Mouse (Mus musculus): ENCODE data around the gene Sh3bgrl2.
A peak's percentile ranks its signal among the peaks of the same experiment; 100 is the strongest.

The Sh3bgrl2 gene

GRCm38 (mm10) chr9:83562889-83563288, 14.8 kb downstream of the Sh3bgrl2 start:
- no peak for DNase-seq

DNA sequence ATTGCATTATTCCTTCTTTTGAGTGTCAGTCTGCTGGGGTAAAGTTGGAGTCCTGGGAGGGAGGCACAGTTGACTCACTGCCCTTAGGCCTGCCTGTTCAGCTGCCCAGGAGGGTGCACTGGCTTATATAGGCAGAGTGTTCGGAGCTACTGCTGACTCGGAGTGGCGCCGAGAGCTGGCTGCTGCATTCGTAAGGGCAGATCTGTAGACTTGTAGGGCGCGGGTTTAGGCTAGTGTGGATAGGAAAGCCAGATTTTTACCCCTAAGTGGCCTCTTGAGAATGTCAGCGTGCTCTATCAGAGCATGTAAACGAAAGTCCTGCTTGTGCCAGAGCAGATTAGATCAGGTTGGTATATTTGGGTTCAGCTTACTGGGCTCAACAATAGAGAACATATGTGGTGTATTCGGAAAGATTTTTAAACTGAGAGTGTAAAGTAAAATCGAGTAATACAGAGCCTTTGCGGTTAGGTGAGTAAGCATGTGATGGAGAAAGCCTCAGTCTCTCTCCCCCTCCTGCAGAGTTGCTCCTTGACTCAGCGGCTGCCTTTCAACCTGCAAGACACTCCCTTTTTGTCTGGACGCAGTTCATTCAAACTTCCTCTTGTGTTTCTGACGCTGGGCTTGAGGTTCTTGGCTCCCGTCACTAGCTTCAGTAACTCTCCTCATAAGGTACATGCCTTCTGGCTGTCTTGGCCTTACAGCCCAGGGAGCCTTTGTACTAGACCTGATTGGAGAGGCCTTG, 15.9 kb downstream of the Sh3bgrl2 start:
- peak; percentile 13 for DNase-seq

DNA sequence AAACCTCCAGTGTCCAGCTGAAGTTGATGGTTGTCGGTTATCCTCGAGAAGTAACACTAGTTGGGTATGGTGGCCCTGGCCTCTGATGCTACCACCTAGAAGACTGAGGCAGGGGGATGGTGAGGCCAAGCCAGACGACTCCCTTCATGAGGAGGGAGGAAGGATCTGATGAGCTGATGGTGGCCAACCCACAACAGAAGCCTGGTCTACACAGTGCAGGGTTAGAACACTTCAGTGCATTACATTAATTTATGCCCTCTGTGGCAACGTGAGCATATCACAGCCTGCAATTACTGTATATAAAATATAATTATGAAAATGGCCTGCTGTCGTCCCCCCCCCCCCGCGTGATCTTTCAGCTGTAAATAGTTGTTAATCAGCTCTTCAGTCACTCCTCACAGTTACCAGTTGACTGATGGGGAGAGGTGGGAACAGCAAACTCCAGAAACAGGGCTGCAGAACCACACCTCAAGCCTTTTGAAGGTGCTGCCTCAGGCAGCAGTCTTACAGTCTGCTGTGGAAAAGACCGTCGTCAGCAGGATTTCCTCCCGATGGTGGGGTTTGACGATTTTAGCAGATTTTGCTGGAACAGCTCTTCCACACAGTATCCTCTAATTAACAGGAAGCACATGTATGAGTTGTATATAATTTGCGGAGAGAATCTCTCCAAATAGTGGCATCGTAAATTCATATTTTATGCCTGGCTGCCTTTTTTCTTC, 17.0 kb downstream of the Sh3bgrl2 start:
- no peak for DNase-seq

- no peak for DNase-seq
These were observed 18.0 kb downstream of the Sh3bgrl2 start for GRCm38 (mm10) chr9:83566141-83566540.

DNA sequence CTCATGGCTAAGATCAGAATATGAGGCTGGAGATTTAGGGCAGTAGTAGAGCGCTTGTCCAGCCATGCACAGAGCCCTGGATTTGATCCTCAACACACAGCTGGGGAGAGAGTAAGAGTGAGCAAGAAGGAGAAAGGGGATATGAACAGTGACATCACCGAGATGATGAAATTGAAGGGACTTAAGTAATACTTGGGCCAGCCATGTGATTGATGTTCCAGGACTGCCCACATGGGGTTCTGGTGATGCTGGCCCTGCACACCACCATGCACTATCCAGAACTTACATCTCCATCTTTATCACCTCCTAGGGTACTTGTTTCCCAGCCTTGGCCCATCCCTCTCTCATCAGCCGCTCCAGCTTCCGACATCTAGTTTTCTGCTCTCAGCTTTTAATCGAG, 20.0 kb downstream of the Sh3bgrl2 start:
- DNase-seq: no peak

DNA sequence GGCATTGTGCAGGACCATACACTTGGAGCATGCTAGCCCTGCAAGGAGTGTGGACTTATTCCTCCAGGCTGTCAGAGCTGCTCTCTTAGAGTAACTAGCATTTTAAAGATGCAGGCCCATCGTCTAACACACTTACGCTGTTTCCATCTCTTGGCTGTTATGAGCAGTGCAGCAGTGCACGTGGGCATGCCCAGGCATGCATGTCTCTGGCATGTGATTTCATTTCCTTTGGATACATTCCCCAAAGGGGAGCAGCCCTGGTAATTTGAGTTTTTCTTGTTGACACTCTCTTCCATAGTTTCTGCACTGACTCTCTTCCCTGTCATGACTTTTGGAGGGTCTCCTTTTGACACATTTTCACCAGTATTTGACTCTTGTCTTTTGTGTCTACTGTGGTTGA, 20.8 kb downstream of the Sh3bgrl2 start:
- no peak for DNase-seq

- no peak for DNase-seq
These were observed 21.8 kb downstream of the Sh3bgrl2 start for GRCm38 (mm10) chr9:83569898-83570297.

DNA sequence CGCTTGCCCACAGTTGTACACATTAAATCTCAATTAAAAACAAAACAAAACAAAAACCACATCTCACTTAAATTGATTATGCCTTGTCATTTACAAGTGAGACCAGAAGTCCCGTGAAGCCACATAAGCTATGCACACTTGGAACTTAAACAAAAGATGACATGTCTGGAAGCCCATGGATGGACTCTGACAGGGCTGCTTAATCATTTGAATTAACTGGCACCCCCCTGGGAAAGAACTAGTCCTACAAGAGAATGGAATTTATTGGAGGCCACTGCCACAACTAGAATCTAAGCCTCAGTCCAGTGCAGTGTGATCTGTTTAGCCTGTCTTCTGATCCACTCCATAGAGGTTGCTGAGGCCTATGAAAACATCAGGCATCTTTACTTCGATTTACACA, 23.2 kb downstream of the Sh3bgrl2 start:
- DNase-seq: no peak

GRCm38 (mm10) chr9:83572326-83572725, 24.2 kb downstream of the Sh3bgrl2 start:
- no peak for DNase-seq

DNA sequence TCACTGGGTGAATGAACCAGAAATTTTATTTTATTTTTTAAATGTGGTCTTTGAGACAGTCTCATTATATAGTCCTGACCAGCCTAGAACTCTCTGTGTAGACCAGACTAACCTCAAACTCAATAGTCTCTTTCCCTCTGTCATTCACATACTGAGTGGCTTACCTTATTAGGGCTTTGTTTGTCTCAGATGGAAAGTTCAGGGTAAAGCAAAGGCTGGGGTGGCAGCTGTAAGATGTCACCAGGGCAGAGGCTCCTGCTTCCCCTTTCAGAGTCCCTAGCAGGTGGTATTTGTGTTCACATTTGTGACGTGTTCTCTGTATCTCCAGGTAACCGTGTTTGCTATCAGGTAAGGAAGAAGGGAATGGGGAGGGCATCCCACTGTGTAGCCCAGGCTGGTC, 24.7 kb downstream of the Sh3bgrl2 start:
- no peak for DNase-seq

DNA sequence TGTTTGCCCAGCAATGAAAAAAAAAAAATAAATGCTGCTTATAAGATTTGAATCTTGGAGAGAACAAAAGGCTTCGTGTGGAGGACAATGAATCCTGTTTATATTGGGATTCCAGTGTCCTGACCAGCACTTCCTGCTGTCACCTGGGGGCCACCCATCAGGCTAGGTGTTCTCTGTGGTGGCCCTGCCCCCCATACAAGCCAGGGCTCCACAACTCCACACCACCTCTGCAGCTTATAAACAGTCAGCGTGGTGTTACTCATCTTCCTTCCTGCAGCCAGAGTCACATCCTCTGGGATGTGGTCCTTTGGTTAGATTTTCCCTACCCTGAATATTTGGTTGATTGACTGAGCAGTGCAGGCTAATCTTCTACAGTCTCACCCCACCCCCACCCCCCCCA, 25.5 kb downstream of the Sh3bgrl2 start:
- DNase-seq: peak; percentile 16

GRCm38 (mm10) chr9:83575403-83575802, 27.3 kb downstream of the Sh3bgrl2 start:
- no peak for DNase-seq

- no peak for DNase-seq
These were observed 28.0 kb downstream of the Sh3bgrl2 start for GRCm38 (mm10) chr9:83576018-83576688.

DNA sequence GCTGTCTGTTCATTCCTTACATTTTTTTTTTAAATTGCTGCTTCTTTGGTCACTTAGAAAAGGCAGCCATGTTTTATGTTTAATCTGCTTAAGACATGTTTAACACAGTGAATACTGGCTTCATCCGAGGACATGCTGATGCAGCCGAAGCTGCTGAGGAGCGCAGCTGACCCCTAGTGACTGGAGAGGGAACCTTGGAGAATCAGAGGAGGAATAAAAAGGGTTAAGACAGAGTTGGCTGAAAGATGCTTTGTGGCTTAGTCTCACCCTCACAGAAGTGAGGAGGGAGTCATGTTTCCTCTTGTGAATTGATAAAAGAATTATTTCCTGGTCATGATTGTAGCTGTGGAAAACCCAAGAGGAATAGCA, 28.5 kb downstream of the Sh3bgrl2 start:
- peak; percentile 67 for DNase-seq

DNA sequence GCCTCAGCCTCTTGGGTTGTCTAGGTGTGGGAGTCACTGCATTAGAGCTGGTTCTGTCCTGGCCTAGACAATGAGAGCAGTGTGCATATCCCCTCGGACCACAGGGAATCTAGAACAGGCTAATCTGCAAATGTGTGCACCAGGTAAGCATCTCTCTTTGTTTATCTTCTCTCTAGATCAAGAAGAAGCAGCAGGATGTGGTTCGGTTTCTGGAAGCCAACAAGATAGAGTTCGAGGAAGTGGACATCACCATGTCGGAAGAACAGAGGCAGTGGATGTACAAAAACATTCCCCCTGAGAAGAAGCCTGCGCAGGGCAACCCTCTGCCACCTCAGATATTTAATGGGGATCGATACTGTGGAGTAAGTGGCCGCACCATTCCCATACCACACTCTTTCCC, 29.1 kb downstream of the Sh3bgrl2 start:
- DNase-seq: no peak

DNA sequence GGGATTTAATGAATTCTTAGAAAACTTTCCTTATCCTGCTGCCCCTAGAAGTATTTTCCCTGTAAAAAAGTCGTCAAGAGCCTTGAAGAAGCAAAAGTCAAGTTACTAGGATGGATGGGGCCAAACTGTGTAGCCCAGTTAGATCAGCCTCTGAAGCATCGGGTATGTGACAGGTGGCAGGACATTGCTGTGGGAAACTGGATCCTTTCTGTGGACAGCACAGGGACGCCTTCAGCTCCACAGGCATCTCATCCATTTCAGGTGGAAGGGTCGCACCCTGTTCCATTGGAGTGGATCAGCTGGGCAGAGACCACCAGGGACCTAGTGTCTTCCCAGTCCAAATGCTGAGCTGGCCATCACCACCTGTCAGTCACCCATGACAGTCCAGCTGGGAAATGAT, 30.9 kb downstream of the Sh3bgrl2 start:
- DNase-seq: no peak

GRCm38 (mm10) chr9:83582748-83583147, 34.6 kb downstream of the Sh3bgrl2 start:
- no peak for DNase-seq

- DNase-seq: no peak
These were observed 38.4 kb downstream of the Sh3bgrl2 start for GRCm38 (mm10) chr9:83586316-83587050.

GRCm38 (mm10) chr9:83587116-83587515, 39.0 kb downstream of the Sh3bgrl2 start:
- DNase-seq: no peak

GRCm38 (mm10) chr9:83589063-83589462, 40.9 kb downstream of the Sh3bgrl2 start:
- no peak for DNase-seq

- DNase-seq: no peak
These were observed 41.7 kb downstream of the Sh3bgrl2 start for GRCm38 (mm10) chr9:83589680-83590467.

DNA sequence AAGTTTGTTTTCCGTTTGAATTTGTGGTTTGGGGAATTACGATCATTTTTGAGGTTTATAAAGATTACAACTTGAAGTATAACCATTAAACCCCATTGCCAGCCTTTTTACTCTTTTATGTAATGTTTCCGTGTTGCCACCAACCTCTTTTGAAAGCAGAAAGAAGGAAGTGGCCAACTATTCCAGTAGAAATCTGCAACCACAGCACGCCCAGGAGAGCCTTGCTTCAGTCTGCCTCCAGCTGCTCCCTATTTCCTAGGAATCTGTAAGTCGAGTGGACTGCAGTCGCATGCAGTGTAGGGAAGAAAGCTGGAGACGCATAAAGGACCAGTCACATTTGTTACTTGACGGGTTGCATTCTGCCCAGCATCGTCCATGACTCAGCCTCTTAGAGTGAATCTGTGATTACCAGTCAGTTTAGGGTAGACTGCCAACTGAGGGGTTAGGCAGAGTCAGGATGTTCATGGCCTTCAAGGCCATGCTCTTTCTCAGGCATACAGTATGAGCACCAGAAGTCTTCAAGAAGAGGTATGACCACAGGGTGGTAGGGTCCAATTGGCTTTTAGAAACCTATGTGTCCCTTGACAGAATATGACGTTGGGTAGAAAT, 43.8 kb downstream of the Sh3bgrl2 start:
- DNase-seq: no peak

Measured in lung, postnatal 10 days (tissue).